Mouse (Mus musculus) midbrain, postnatal 0 days (tissue): Measurements from ENCODE around the gene 9330161L09Rik. TPM values are rescaled to one million over a fixed set of nuclear protein-coding genes. Genes with fewer than 3 reads are reported as not detected.

Experiments
- ATAC-seq: fragments of 200-750 bp; cut with Nextera tagmentation; 2 replicates; pipeline ENCODE4 v1.8.0; 2017; ENCODE audit warnings: moderate number of reproducible peaks, mild to moderate bottlenecking, moderate TSS enrichment, moderate library complexity; ENCODE audit not compliant: low FRiP score
- DNase-seq: peaks from one replicate; pipeline ENCODE4 v3.0.0-alpha.2; 2015; ENCODE audit warnings: low spot score
- H3K27ac ChIP-seq: fragments of 300-500 bp; sonication (generic); 2 replicates; pipeline ENCODE4 v1.5.1; 2014; ENCODE audit warnings: low read depth, mild to moderate bottlenecking, low read length, mixed read lengths
- H3K27me3 ChIP-seq: fragments of 300-500 bp; sonication (generic); 2 replicates; pipeline ENCODE4 v1.6.1; 2014; ENCODE audit warnings: low read length, control low read depth, mixed read lengths; ENCODE audit not compliant: insufficient read depth
- H3K36me3 ChIP-seq: fragments of 300-500 bp; sonication (generic); 2 replicates; pipeline ENCODE4 v1.6.1; 2014; ENCODE audit warnings: low read length, control low read depth, mixed read lengths; ENCODE audit not compliant: insufficient read depth
- H3K4me1 ChIP-seq: fragments of 300-500 bp; sonication (generic); 2 replicates; pipeline ENCODE4 v1.6.1; 2014; ENCODE audit warnings: mild to moderate bottlenecking, control low read depth, antibody characterized with exemption, low read length, mixed read lengths; ENCODE audit not compliant: insufficient read depth
- H3K4me2 ChIP-seq: fragments of 300-500 bp; sonication (generic); 2 replicates; pipeline ENCODE4 v1.6.1; 2014; ENCODE audit warnings: low read depth, mild to moderate bottlenecking, low read length, mixed read lengths; ENCODE audit not compliant: poor library complexity, severe bottlenecking
- H3K4me3 ChIP-seq: fragments of 300-500 bp; sonication (generic); 2 replicates; pipeline ENCODE4 v1.5.1; 2014; ENCODE audit warnings: low read depth, mild to moderate bottlenecking, low read length, moderate library complexity
- H3K9ac ChIP-seq: fragments of 300-500 bp; sonication (generic); replicated peaks from 2 replicates; pipeline ENCODE4 v1.6.1; 2014; ENCODE audit warnings: mild to moderate bottlenecking, low read length, moderate library complexity, mixed read lengths; ENCODE audit not compliant: poor library complexity, severe bottlenecking
- H3K9me3 ChIP-seq: fragments of 300-500 bp; sonication (generic); 2 replicates; pipeline ENCODE4 v1.6.1; 2016; ENCODE audit warnings: low read length, control low read depth
- CTCF ChIP-seq: IDR thresholded peaks from 2 replicates; pipeline ENCODE4 v1.5.1; 2016; ENCODE audit warnings: antibody characterized with exemption, mild to moderate bottlenecking
- WGBS: fragments of 180-500 bp; shearing (Covaris S2); extraction: QIAGEN DNeasy Blood & Tissue Kit; methylation state at CpG from one replicate; pipeline ENCODE4 v1.1.7; 2014; 5-methylcytosine and 5-hydroxymethylcytosine counted together
- polyA plus RNA-seq: library from polyadenylated mRNA; unstranded; fragments of >200 nt; fragmentation: Nextera tagmentation; extraction: Ambion mirVana; gene quantifications from 2 replicates; pipeline ENCODE4 v1.2.1, GENCODE M21; 2015
- total RNA-seq: library from RNA; depleted of rRNA; stranded (reverse); fragments of >200 nt; gene quantifications from 2 replicates; pipeline ENCODE4 v1.2.3, GENCODE M21; 2014

9330161L09Rik gene
- total and polyA plus RNA-seq, 2 experiments from 2014 or later: 1.5 to 9.6 TPM

DNA sequence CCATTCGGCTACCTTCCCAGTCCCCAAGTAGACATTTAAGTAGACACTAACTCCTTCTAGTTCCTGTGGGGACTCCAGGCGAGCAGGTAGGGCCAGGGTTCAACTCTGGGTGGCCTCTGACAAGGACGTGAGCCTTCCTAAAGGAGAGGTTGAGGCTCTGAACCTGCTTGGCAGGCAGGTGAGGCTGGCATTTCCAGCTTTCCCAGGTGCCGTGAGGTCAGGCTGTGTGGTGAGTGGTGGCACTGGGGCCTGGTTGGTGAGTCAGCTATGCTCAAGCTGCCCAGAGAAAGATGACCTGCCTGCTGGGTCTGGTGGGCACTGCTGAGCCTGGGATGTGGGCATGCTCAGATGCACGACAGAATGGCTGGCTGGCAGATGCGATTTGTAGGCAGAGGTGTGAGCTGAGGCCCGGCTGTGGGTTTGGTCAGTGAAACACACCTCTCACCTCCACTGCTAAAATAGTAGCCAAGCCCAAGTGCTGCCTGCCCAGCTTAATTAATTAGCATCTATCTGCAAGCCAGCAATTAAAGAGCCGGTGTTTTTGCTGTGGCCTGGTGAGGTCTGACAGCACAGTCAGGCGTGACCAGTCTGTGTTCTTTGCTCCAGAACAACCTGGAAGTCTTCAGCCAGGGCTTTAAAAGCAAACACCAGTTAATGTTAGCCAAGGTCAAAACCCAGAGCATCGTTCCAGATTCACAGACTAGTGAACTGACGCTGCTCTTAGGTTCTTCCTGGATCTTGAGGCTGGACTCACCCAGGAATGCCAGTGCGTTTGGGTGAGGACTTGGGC lies 11.9 kb downstream of the 9330161L09Rik start:
- TF ChIP-seq CTCF: no peak
- H3K9ac ChIP-seq: no peak overlapping the region
- H3K27ac ChIP-seq: no peak overlapping the region
- H3K27me3 ChIP-seq: no peaks in the 10 kb centered on the region
- no peaks in the 10 kb centered on the region for H3K9me3 ChIP-seq
- no peak overlapping the region for H3K4me2 ChIP-seq
- H3K36me3 ChIP-seq: peaks cover 6% of the 10 kb centered on the region
- H3K4me3 ChIP-seq: no peak overlapping the region
- DNase-seq (no peak), ATAC-seq (no peak)
- no peaks in the 10 kb centered on the region; the same call in 1 of the 2 replicates for H3K4me1 ChIP-seq
- WGBS: 78% methylated on average over 12 of the region's 12 CpGs

DNA sequence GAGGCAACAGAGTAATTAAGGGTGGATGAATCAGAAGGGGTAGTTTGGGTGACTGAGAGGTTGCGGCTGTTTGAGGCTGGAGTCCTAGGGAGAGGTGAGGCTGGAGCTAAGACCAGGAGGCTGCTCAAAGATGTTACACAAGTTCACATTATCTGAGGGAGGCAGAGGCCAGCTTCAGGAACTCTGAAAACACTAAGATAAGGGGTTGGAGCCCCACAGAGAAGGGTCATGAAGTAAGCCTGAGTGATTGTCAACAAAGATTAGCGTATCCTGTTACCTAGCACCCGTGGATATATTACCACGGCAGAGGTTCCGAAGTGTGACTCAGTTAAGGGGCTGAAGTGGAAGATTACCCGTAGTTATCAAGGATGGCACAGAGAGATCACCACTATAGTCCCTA lies 14.1 kb downstream of the 9330161L09Rik start:
- DNase-seq: no peak
- H3K27me3 ChIP-seq: no peaks in the 10 kb centered on the region
- H3K4me3 ChIP-seq: no peak overlapping the region
- H3K4me1 ChIP-seq: peaks cover 9% of the 10 kb centered on the region; the same call in 1 of the 2 replicates
- no peak for ATAC-seq
- no peaks in the 10 kb centered on the region for H3K9me3 ChIP-seq
- H3K9ac ChIP-seq: no peak overlapping the region
- H3K4me2 ChIP-seq: no peak overlapping the region
- TF ChIP-seq CTCF: no peak
- H3K36me3 ChIP-seq: 0 out of 2 replicates have a peak, but pooled peaks cover 2% of the 10 kb centered on the region
- H3K27ac ChIP-seq: no peak overlapping the region
- WGBS: 35% methylated on average over 6 of the region's 6 CpGs

DNA sequence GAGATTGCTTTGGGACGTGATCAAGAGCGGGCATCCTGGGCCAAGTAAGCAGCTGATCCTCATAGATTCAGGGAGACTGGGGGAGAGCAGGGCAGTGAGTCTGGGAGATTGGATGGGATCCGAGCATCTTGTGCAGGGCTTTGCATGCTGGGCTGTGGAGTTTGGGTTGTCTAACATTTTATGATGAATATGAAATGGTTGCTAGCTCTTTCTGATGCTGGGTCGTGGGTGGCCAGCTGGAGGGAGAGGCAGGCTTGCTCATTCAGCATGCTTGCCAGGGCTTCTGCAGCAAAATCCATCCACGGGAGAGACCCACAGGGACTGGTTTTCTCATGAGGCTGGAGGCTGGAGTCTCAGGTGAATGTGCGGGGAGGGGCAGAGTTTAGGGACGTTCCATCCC lies 16.5 kb downstream of the 9330161L09Rik start:
- H3K9me3 ChIP-seq: no peaks in the 10 kb centered on the region
- 94% methylated on average over 7 of the region's 7 CpGs for WGBS
- no peak for TF ChIP-seq CTCF
- ATAC-seq (no peak), DNase-seq (no peak)
- H3K36me3 ChIP-seq: 0 out of 2 replicates have a peak, but pooled peaks cover 2% of the 10 kb centered on the region
- no peak overlapping the region for H3K4me2 ChIP-seq
- no peak overlapping the region for H3K4me3 ChIP-seq
- H3K4me1 ChIP-seq: peaks cover 9% of the 10 kb centered on the region; the same call in 1 of the 2 replicates
- H3K27me3 ChIP-seq: no peaks in the 10 kb centered on the region
- no peak overlapping the region for H3K27ac ChIP-seq
- no peak overlapping the region for H3K9ac ChIP-seq

DNA sequence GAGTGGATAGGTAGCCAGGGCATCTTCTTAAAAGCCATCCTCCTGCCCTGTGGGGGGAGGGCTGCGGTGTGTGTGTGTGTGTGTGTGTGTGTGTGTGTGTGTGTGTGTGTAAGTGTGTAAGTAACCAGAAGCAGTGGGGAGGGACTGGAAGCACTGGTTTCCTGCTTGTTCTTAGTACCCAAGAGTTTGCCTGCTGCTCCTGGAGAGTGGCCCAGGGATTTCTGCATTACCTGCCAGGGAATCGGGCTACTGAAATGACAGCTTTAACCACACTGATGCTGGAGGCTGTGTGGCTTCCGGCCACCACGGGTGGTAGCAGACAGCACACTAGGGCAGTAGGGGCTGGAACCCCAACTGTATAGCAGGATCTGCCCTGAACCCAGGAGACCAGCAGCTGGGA lies 17.6 kb downstream of the 9330161L09Rik start:
- Histone ChIP-seq H3K4me3 (no peak overlapping the region), H3K27me3 (no peaks in the 10 kb centered on the region), H3K9ac (no peak overlapping the region), H3K27ac (no peak overlapping the region), H3K4me1 (peaks cover 9% of the 10 kb centered on the region; the same call in 1 of the 2 replicates), H3K9me3 (no peaks in the 10 kb centered on the region), H3K36me3 (0 out of 2 replicates have a peak, but pooled peaks cover 2% of the 10 kb centered on the region), H3K4me2 (peak overlapping the region; percentile 90; the same call in 1 of the 2 replicates)
- ATAC-seq (no peak), DNase-seq (no peak)
- WGBS: 80% methylated on average over 4 of the region's 4 CpGs
- no peak for TF ChIP-seq CTCF

DNA sequence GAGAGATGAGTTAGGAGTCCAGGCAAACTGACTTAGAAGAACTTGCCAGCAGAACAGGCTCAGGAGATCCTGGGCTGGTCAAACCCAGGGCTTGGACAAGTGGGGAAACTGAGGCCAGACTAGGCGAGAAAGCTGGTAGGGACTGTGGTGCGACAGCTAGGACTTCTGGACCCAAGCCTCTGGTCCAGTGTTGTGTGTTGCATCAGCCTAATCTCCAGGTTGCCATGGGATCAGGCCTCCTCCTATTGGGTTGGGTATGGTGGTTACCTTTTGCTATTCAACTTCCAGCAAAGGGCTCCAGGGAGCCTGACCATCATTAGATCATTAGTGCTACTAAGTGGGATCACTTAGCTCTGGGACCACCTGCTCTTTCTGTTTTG lies 18.3 kb downstream of the 9330161L09Rik start:
- H3K27ac ChIP-seq: no peak overlapping the region
- no peak for DNase-seq
- H3K4me3 ChIP-seq: peak overlapping the region; percentile 61
- 0 out of 2 replicates have a peak, but pooled peaks cover 2% of the 10 kb centered on the region for H3K36me3 ChIP-seq
- no peaks in the 10 kb centered on the region for H3K27me3 ChIP-seq
- TF ChIP-seq CTCF: no peak
- 41% methylated on average over 2 of the region's 2 CpGs for WGBS
- H3K9ac ChIP-seq: peak overlapping the region; percentile 85
- ATAC-seq: no peak
- H3K9me3 ChIP-seq: no peaks in the 10 kb centered on the region
- peak overlapping the region; percentile 90 for H3K4me2 ChIP-seq
- H3K4me1 ChIP-seq: peaks cover 9% of the 10 kb centered on the region; the same call in 1 of the 2 replicates
